Mouse (Mus musculus) layer of hippocampus, postnatal 10 days (tissue): ENCODE measurements at regions not wholly inside any gene's neighbourhood (a gene's known extent, or its start where the extent isn't known, plus 50 kb on each side); places are given as distances from the start of the nearest gene placed in this dataset.

Source experiments
- DNase-seq, 2 experiments: peaks; one replicate each; pipeline ENCODE4 v3.0.0; 2021; ENCODE audit warnings: low spot score in 2 of 2

GRCm38 (mm10) chr19:14390914-14391313, 206.9 kb downstream of the Tle4 start:
- no peak for DNase-seq
